Mouse (Mus musculus): ENCODE results near the gene Faap100. TPM values are rescaled to one million over a fixed set of nuclear protein-coding genes. Genes with fewer than 3 reads are reported as not detected.

The Faap100 gene
- polyA plus RNA-seq, 1 experiment from 2014 or later: 32.3 TPM

Small RNA genes within 50 kb of the gene (microRNA-seq; reads per million reads assigned to microRNA genes)
- not detected for gene Gm23419
- gene Mir6935: 2.8 reads per million, percentile 6 among the genes with 10 or more reads in this experiment

Other genes with a start within 250 kb of the Faap100 start
- gene Slc38a10, start 227.4 kb downstream of the Faap100 start, polyA plus RNA-seq (2016; fragmentation: Nextera tagmentation; extraction: Ambion mirVana): 114 and 117 TPM in 2 replicates
- gene Bahcc1, start 145.8 kb downstream of the Faap100 start, polyA plus RNA-seq (2016; fragmentation: Nextera tagmentation; extraction: Ambion mirVana): 6.5 and 7.6 TPM in 2 replicates
- 1,404 and 1,426 TPM in 2 replicates for gene Actg1, start 30.2 kb downstream of the Faap100 start, polyA plus RNA-seq (2016; fragmentation: Nextera tagmentation; extraction: Ambion mirVana)
- gene Fscn2, start 17.2 kb downstream of the Faap100 start, polyA plus RNA-seq (2016; fragmentation: Nextera tagmentation; extraction: Ambion mirVana): 0.17 and 0.63 TPM in 2 replicates
- gene Nploc4, start 58.9 kb upstream of the Faap100 start, polyA plus RNA-seq (2016; fragmentation: Nextera tagmentation; extraction: Ambion mirVana): 43.2 and 45.2 TPM in 2 replicates
- gene Tspan10, start 63.9 kb upstream of the Faap100 start, polyA plus RNA-seq (2016; fragmentation: Nextera tagmentation; extraction: Ambion mirVana): not detected in 2 replicates
- gene Pde6g, start 74.7 kb upstream of the Faap100 start, polyA plus RNA-seq (2016; fragmentation: Nextera tagmentation; extraction: Ambion mirVana): 0.10 and 0.13 TPM in 2 replicates
- 14.9 and 15.2 TPM in 2 replicates for gene Oxld1, start 79.3 kb upstream of the Faap100 start, polyA plus RNA-seq (2016; fragmentation: Nextera tagmentation; extraction: Ambion mirVana)
- 24.1 and 24.7 TPM in 2 replicates for gene Ccdc137, start 79.4 kb upstream of the Faap100 start, polyA plus RNA-seq (2016; fragmentation: Nextera tagmentation; extraction: Ambion mirVana)
- 35.9 and 41.6 TPM in 2 replicates for gene Arl16, start 88.8 kb upstream of the Faap100 start, polyA plus RNA-seq (2016; fragmentation: Nextera tagmentation; extraction: Ambion mirVana)
- gene Mrpl12, start 105.8 kb upstream of the Faap100 start, polyA plus RNA-seq (2016; fragmentation: Nextera tagmentation; extraction: Ambion mirVana): 208 and 219 TPM in 2 replicates
- gene Slc25a10, start 113.1 kb upstream of the Faap100 start, polyA plus RNA-seq (2016; fragmentation: Nextera tagmentation; extraction: Ambion mirVana): 44.2 and 46.2 TPM in 2 replicates
- gene Gcgr, start 151.9 kb upstream of the Faap100 start, polyA plus RNA-seq (2016; fragmentation: Nextera tagmentation; extraction: Ambion mirVana): 1.2 and 1.4 TPM in 2 replicates
- 126 and 130 TPM in 2 replicates for gene Mcrip1, start 171.0 kb upstream of the Faap100 start, polyA plus RNA-seq (2016; fragmentation: Nextera tagmentation; extraction: Ambion mirVana)
- gene Ppp1r27, start 172.4 kb upstream of the Faap100 start, polyA plus RNA-seq (2016; fragmentation: Nextera tagmentation; extraction: Ambion mirVana): not detected in 2 replicates
- gene P4hb, start 194.5 kb upstream of the Faap100 start, polyA plus RNA-seq (2016; fragmentation: Nextera tagmentation; extraction: Ambion mirVana): 478 and 480 TPM in 2 replicates
- 422 and 442 TPM in 2 replicates for gene Arhgdia, start 202.9 kb upstream of the Faap100 start, polyA plus RNA-seq (2016; fragmentation: Nextera tagmentation; extraction: Ambion mirVana)
- gene Alyref, start 219.6 kb upstream of the Faap100 start, polyA plus RNA-seq (2016; fragmentation: Nextera tagmentation; extraction: Ambion mirVana): 356 and 361 TPM in 2 replicates
- 174 and 175 TPM in 2 replicates for gene Anapc11, start 219.7 kb upstream of the Faap100 start, polyA plus RNA-seq (2016; fragmentation: Nextera tagmentation; extraction: Ambion mirVana)
- 13.6 and 20.3 TPM in 2 replicates for gene Npb, start 229.7 kb upstream of the Faap100 start, polyA plus RNA-seq (2016; fragmentation: Nextera tagmentation; extraction: Ambion mirVana)
- 82.1 and 82.9 TPM in 2 replicates for gene Pcyt2, start 239.2 kb upstream of the Faap100 start, polyA plus RNA-seq (2016; fragmentation: Nextera tagmentation; extraction: Ambion mirVana)
- 20.1 and 20.4 TPM in 2 replicates for gene Sirt7, start 246.5 kb upstream of the Faap100 start, polyA plus RNA-seq (2016; fragmentation: Nextera tagmentation; extraction: Ambion mirVana)